Mouse (Mus musculus) heart, adult 2 months (tissue): ENCODE data around the gene Apoh.

Experiments
- CTCF ChIP-seq: fragments of 200-600 bp; IDR thresholded peaks from 2 replicates; pipeline ENCODE4 v1.8.1; 2022; ENCODE audit warnings: antibody characterized with exemption, mild to moderate bottlenecking, moderate library complexity
- POLR2A ChIP-seq: fragments of 200-500 bp; IDR thresholded peaks from 2 replicates; pipeline ENCODE4 v1.6.1; 2011; ENCODE audit warnings: mild to moderate bottlenecking, low read depth, low read length, control low read depth; ENCODE audit not compliant: insufficient read depth

GRCm38 (mm10) chr11:108364945-108365589 is 21.9 kb downstream of the Apoh start:
- TF ChIP-seq CTCF (no peak), POLR2A (no peak)
